Mouse (Mus musculus) B cell, adult 67 days (primary cell): ENCODE data around the gene Eci2. TPM values are rescaled to one million over a fixed set of nuclear protein-coding genes. Genes with fewer than 3 reads are reported as not detected.

Experiments
- total RNA-seq, 2 experiments: library from RNA; stranded (reverse); gene quantifications; 4 replicates each; pipeline ENCODE4 v1.2.4; 2023

The Eci2 gene
- 10 to 100 TPM; 20.0 to 32.2 TPM for total RNA-seq

GRCm38 (mm10) chr13:35026879-35027278 is at the start of gene Eci2:
Gene Eci2, minus strand, starts transcription at chr13:35027096.

GRCm38 (mm10) chr13:34963511-34964397 is 63.1 kb downstream of the Eci2 start, which contains the start of gene Eci3:
Gene Eci3, minus strand, starts transcription at chr13:34963810.

Other genes with a start within 250 kb of the Eci2 start
- 100 to 1,000 TPM; 190 to 198 TPM for gene Prpf4b, start 151.8 kb downstream of the Eci2 start, total RNA-seq
- gene Fam217a, start 102.8 kb downstream of the Eci2 start, total RNA-seq: not detected
- gene 4933417A18Rik, start 102.7 kb downstream of the Eci2 start, total RNA-seq: not detected
- gene Eci3, start 63.3 kb downstream of the Eci2 start, total RNA-seq: not detected